Mouse (Mus musculus): ENCODE data around the gene Poc1b.

GRCm38 (mm10) chr10:99226782-99227181, 119.9 kb downstream of the Poc1b start:
- no peak for TF ChIP-seq GATA1 (IDR thresholded peaks at IDR 0.05; ENCODE audit: borderline replicate concordance, low read length)
- no peak for TF ChIP-seq FLI1 (IDR thresholded peaks at IDR 0.05; ENCODE audit: low read length)
